Comparison of ENCODE assay signal across 23 mouse cellular contexts in the genomic region with DNA sequence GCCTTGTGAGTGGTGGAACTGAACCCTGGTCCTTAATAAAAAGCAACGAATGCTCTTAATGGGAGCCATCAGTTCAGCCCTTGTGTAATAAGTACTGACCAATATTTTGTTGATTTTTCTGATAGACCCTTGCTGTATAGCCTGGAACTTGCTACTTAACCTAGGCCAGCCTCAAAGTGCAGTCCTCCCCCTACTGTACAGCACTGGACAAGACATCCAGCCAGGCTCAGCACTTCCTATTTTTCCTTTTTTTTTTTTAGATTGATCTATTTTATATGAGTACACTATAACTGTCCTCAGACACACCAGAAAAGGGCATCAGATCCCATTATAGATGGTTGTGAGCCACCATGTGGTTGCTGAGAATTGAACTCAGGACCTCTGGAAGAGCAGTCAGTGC. TPM values are rescaled to one million over a fixed set of nuclear protein-coding genes. Genes with fewer than 3 reads are reported as not detected.
DNase-seq lines count a peak whose midpoint lies in the region; ATAC-seq and TF ChIP-seq lines count a peak whose summit lies in the region.
"Had no signal": no experiment of that assay in that cellular context is flagged by ENCODE, and none has a peak within 500 bp of the region (broad histone marks: within the 10 kb centered on the region; RNA-seq: fewer than 3 reads in every experiment).

No protein-coding gene starts in this region.

- peak; percentile 22; the same call in 1 of the 2 replicates for TF ChIP-seq CTCF in intestine, postnatal 0 days (IDR thresholded peaks at IDR 0.05; ENCODE audit: low read depth)
- TF ChIP-seq CTCF in lung, postnatal 0 days (IDR thresholded peaks at IDR 0.05): peak; percentile 25; the same call in 1 of the 2 replicates
- TF ChIP-seq CTCF in lung, adult 2 months (IDR thresholded peaks at IDR 0.05; ENCODE audit: insufficient read depth, low read length): no peak
- 0 out of 2 replicates have a peak, but pooled peaks have one; percentile 11 for TF ChIP-seq CTCF in stomach, postnatal 0 days (IDR thresholded peaks at IDR 0.05; ENCODE audit: low read depth)

- no peak for ATAC-seq in intestine, postnatal 0 days
- no peak for ATAC-seq in intestine, embryonic 15.5 days
- ATAC-seq in lung, postnatal 0 days: no peak
- no peak for ATAC-seq in stomach, postnatal 0 days (ENCODE audit: low FRiP score, low TSS enrichment)
- ATAC-seq: activated CD4-positive, CD25-positive, alpha-beta regulatory T cell, adult 4 months; forebrain, embryonic 14.5 days had no signal

- no peak for TF ChIP-seq EP300 in lung, postnatal 0 days (IDR thresholded peaks at IDR 0.05)
- TF ChIP-seq EP300 in stomach, postnatal 0 days (optimal IDR thresholded peaks at IDR 0.05): no peak

- WGBS in intestine, postnatal 0 days: 91% methylated on average over 1 of the region's 1 CpGs
- WGBS in intestine, embryonic 15.5 days: 97% methylated on average over 1 of the region's 1 CpGs
- WGBS in lung, postnatal 0 days: 85% methylated on average over 1 of the region's 1 CpGs
- 100% methylated on average over 1 of the region's 1 CpGs for WGBS in lung, adult 2 months
- 84% methylated on average over 1 of the region's 1 CpGs for WGBS in stomach, postnatal 0 days

- TF ChIP-seq POLR2A in lung, adult 2 months (IDR thresholded peaks at IDR 0.05; ENCODE audit: borderline replicate concordance, extremely low read depth, low read depth, low read length): no peak

- H3K4me2 ChIP-seq in intestine, postnatal 0 days (replicated peaks; ENCODE audit: low read depth): no peak overlapping the region
- no peak overlapping the region for H3K4me2 ChIP-seq in intestine, embryonic 15.5 days (replicated peaks)
- H3K4me2 ChIP-seq in lung, postnatal 0 days (replicated peaks; ENCODE audit: low read depth, low read length): no peak overlapping the region
- H3K4me2 ChIP-seq in stomach, postnatal 0 days (replicated peaks; ENCODE audit: low read depth): no peak overlapping the region
- H3K4me2 ChIP-seq: heart, embryonic 12.5 days; hindbrain, embryonic 15.5 days had no signal

- H3K4me1 ChIP-seq in intestine, postnatal 0 days (replicated peaks; ENCODE audit: control insufficient read depth, insufficient read depth, low read length): no peaks in the 10 kb centered on the region
- H3K4me1 ChIP-seq in intestine, embryonic 15.5 days (replicated peaks): peaks cover 9% of the 10 kb centered on the region; the same call in 1 of the 2 replicates
- no peaks in the 10 kb centered on the region for H3K4me1 ChIP-seq in lung, postnatal 0 days (ENCODE audit: insufficient read depth, low read depth, low read length)
- peaks cover 10% of the 10 kb centered on the region for H3K4me1 ChIP-seq in lung, adult 2 months (ENCODE audit: control insufficient read depth, insufficient read depth, low read length)
- H3K4me1 ChIP-seq in ES-E14 (ENCODE audit: control insufficient read depth in 2 of 2, insufficient read depth in 2 of 2, low read length in 2 of 2, poor library complexity in 1 of 2): peaks cover 21 to 24% of the 10 kb centered on the region in 2 experiments
- H3K4me1 ChIP-seq in stomach, postnatal 0 days (replicated peaks; ENCODE audit: control insufficient read depth, insufficient read depth): 0 out of 2 replicates have a peak, but pooled peaks cover 2% of the 10 kb centered on the region

- DNase-seq in lung, postnatal 0 days (ENCODE audit: low spot score): no peak
- DNase-seq in lung, adult 2 months: no peak
- no peak for DNase-seq in ES-E14 (ENCODE audit: low read depth, low spot score)
- no peak for DNase-seq in stomach, postnatal 0 days (ENCODE audit: low spot score)
- no peak for DNase-seq in lung, postnatal 4 days
- no peak for DNase-seq in cerebellum, adult 9-11 months
- DNase-seq: adrenal gland, postnatal 14 days; cerebellum, adult 11-12 months; cerebellum, adult 9-10 months; cerebellum, postnatal 36 days; gastrocnemius, postnatal 10 days; heart, adult 18-20 months; heart, postnatal 36 days; kidney, adult 11 months had no signal

- no peak overlapping the region for H3K27ac ChIP-seq in intestine, postnatal 0 days (ENCODE audit: low read depth, low read length)
- no peak overlapping the region for H3K27ac ChIP-seq in intestine, embryonic 15.5 days
- no peak overlapping the region for H3K27ac ChIP-seq in lung, postnatal 0 days (ENCODE audit: low read length)
- peak overlapping the region; percentile 90 for H3K27ac ChIP-seq in ES-E14 (ENCODE audit: insufficient read depth, low read depth, low read length, poor library complexity, severe bottlenecking)
- no peak overlapping the region for H3K27ac ChIP-seq in stomach, postnatal 0 days (replicated peaks)
- H3K27ac ChIP-seq: embryonic facial prominence, embryonic 10.5 days; forebrain, embryonic 10.5 days; hindbrain, embryonic 15.5 days had no signal

- in situ Hi-C loops in ES-E14 (cut with MboI; ENCODE audit: low sequenced_read_pairs in 2 of 2, unreplicated experiment in 2 of 2): no loop called here

- H3K9ac ChIP-seq in intestine, postnatal 0 days (ENCODE audit: low read depth, low read length): no peak overlapping the region
- H3K9ac ChIP-seq in intestine, embryonic 15.5 days: no peak overlapping the region
- no peak overlapping the region for H3K9ac ChIP-seq in lung, postnatal 0 days (replicated peaks; ENCODE audit: low read depth)
- H3K9ac ChIP-seq in ES-E14 (ENCODE audit: insufficient read depth, low read depth, low read length, poor library complexity, severe bottlenecking): no peak overlapping the region
- no peak overlapping the region for H3K9ac ChIP-seq in stomach, postnatal 0 days (ENCODE audit: low read length)
- H3K9ac ChIP-seq: heart, embryonic 12.5 days; hindbrain, embryonic 15.5 days had no signal

- no peaks in the 10 kb centered on the region for H3K9me3 ChIP-seq in intestine, postnatal 0 days (ENCODE audit: control insufficient read depth)
- no peaks in the 10 kb centered on the region for H3K9me3 ChIP-seq in intestine, embryonic 15.5 days
- no peaks in the 10 kb centered on the region for H3K9me3 ChIP-seq in lung, postnatal 0 days (ENCODE audit: low read length)
- H3K9me3 ChIP-seq in ES-E14 (ENCODE audit: control insufficient read depth, insufficient read depth, low read depth, low read length): no peaks in the 10 kb centered on the region
- no peaks in the 10 kb centered on the region for H3K9me3 ChIP-seq in stomach, postnatal 0 days (ENCODE audit: control insufficient read depth, low read length)
- H3K9me3 ChIP-seq: embryonic facial prominence, embryonic 10.5 days; forebrain, embryonic 10.5 days; heart, embryonic 12.5 days; hindbrain, embryonic 15.5 days had no signal

- no peaks in the 10 kb centered on the region for H3K27me3 ChIP-seq in intestine, postnatal 0 days (replicated peaks; ENCODE audit: control insufficient read depth, insufficient read depth, low read length)
- no peaks in the 10 kb centered on the region for H3K27me3 ChIP-seq in intestine, embryonic 15.5 days (replicated peaks)
- no peaks in the 10 kb centered on the region for H3K27me3 ChIP-seq in lung, postnatal 0 days (replicated peaks; ENCODE audit: insufficient read depth, low read length)
- no peaks in the 10 kb centered on the region for H3K27me3 ChIP-seq in stomach, postnatal 0 days (ENCODE audit: control insufficient read depth, insufficient read depth, low read length)
- H3K27me3 ChIP-seq: heart, embryonic 12.5 days; hindbrain, embryonic 15.5 days had no signal

- H3K36me3 ChIP-seq in intestine, postnatal 0 days (ENCODE audit: control insufficient read depth, insufficient read depth): no peaks in the 10 kb centered on the region; the same call in 1 of the 2 replicates
- H3K36me3 ChIP-seq in intestine, embryonic 15.5 days: peaks cover 9% of the 10 kb centered on the region
- no peaks in the 10 kb centered on the region for H3K36me3 ChIP-seq in lung, postnatal 0 days (ENCODE audit: insufficient read depth, low read length)
- peaks cover 14% of the 10 kb centered on the region; the same call in 1 of the 2 replicates for H3K36me3 ChIP-seq in ES-E14 (ENCODE audit: control insufficient read depth, insufficient read depth, low read length, poor library complexity, severe bottlenecking)
- peaks cover 2% of the 10 kb centered on the region; the same call in 1 of the 2 replicates for H3K36me3 ChIP-seq in stomach, postnatal 0 days (ENCODE audit: control insufficient read depth, insufficient read depth, low read length)

- H3K4me3 ChIP-seq in intestine, postnatal 0 days (ENCODE audit: low read depth, low read length): no peak overlapping the region
- no peak overlapping the region for H3K4me3 ChIP-seq in intestine, embryonic 15.5 days (replicated peaks)
- no peak overlapping the region for H3K4me3 ChIP-seq in lung, postnatal 0 days (ENCODE audit: low read depth, low read length)
- H3K4me3 ChIP-seq in lung, adult 2 months (replicated peaks; ENCODE audit: extremely low read depth, low read depth, low read length): no peak overlapping the region
- no peak overlapping the region for H3K4me3 ChIP-seq in ES-E14 (ENCODE audit: insufficient read depth in 1 of 2, low read depth in 1 of 2, low read length in 2 of 2, poor library complexity in 1 of 2, severe bottlenecking in 1 of 2)
- no peak overlapping the region for H3K4me3 ChIP-seq in stomach, postnatal 0 days (ENCODE audit: low read depth, low read length)
- H3K4me3 ChIP-seq: embryonic facial prominence, embryonic 10.5 days; erythroblast, embryonic 14.5 days; forebrain, embryonic 10.5 days; heart, embryonic 12.5 days; hindbrain, embryonic 15.5 days had no signal

TF ChIP-seq in ES-E14, 5 proteins besides CTCF, POLR2A, EP300 and RAD21:
- TF ChIP-seq ZC3H11A (IDR thresholded peaks at IDR 0.05; ENCODE audit: borderline replicate concordance, low read depth, low read length) (no peak), CHD2 (IDR thresholded peaks at IDR 0.05; ENCODE audit: low read depth, low read length) (no peak)

RNA-seq across cellular contexts. Expression of a gene that starts 12.1 kb away (rescaled TPM):
- polyA plus RNA-seq in intestine, postnatal 0 days (2015; fragmentation: Nextera tagmentation; extraction: Ambion mirVana): 173 and 190 TPM in 2 replicates
- 209 and 230 TPM in 2 replicates for polyA plus RNA-seq in intestine, embryonic 15.5 days (2015; fragmentation: Nextera tagmentation; extraction: Ambion mirVana)
- polyA plus RNA-seq in lung, postnatal 0 days (2015; fragmentation: Nextera tagmentation; extraction: Ambion mirVana): 178 and 201 TPM in 2 replicates
- polyA plus RNA-seq in lung, adult 2 months (2012; rRNA removed): 130 and 199 TPM in 2 replicates
- 125 and 170 TPM in 2 replicates for total RNA-seq in ES-E14 (2012; rRNA removed)
- 219 and 225 TPM in 2 replicates for polyA plus RNA-seq in stomach, postnatal 0 days (2015; fragmentation: Nextera tagmentation; extraction: Ambion mirVana)

RNA-seq across cellular contexts. Expression of a gene that starts 58.8 kb away (rescaled TPM):
- 15.4 and 19.0 TPM in 2 replicates for polyA plus RNA-seq in intestine, postnatal 0 days (2015; fragmentation: Nextera tagmentation; extraction: Ambion mirVana)
- polyA plus RNA-seq in intestine, embryonic 15.5 days (2015; fragmentation: Nextera tagmentation; extraction: Ambion mirVana): 21.3 and 21.4 TPM in 2 replicates
- 18.3 and 19.0 TPM in 2 replicates for polyA plus RNA-seq in lung, postnatal 0 days (2015; fragmentation: Nextera tagmentation; extraction: Ambion mirVana)
- 21.5 and 21.9 TPM in 2 replicates for polyA plus RNA-seq in lung, adult 2 months (2012; rRNA removed)
- 10.3 and 10.4 TPM in 2 replicates for total RNA-seq in ES-E14 (2012; rRNA removed)
- 14.1 and 15.4 TPM in 2 replicates for polyA plus RNA-seq in stomach, postnatal 0 days (2015; fragmentation: Nextera tagmentation; extraction: Ambion mirVana)
